Mouse (Mus musculus): ENCODE data around the gene Comt.

- TF ChIP-seq GATA2 (IDR thresholded peaks at IDR 0.05; ENCODE audit: borderline replicate concordance, low read depth, low read length) (no peak), GATA1 (IDR thresholded peaks at IDR 0.05; ENCODE audit: borderline replicate concordance, low read length) (no peak), CTCF (IDR thresholded peaks at IDR 0.05; ENCODE audit: low read depth, low read length) (no peak)
Observed at GRCm38 (mm10) chr16:18425475-18426214, 1.0 kb downstream of the Comt start.
